Mouse (Mus musculus): ENCODE measurements around the gene Fabp3.

Fabp3 gene

GRCm38 (mm10) chr4:130327366-130327765 lies 19.0 kb downstream of the Fabp3 start:
- in situ Hi-C loops (cut with MboI): no loop called here

GRCm38 (mm10) chr4:130335867-130336266 lies 27.5 kb downstream of the Fabp3 start:
- in situ Hi-C loops (cut with MboI): no loop called here

GRCm38 (mm10) chr4:130341691-130342090 lies 33.3 kb downstream of the Fabp3 start:
- in situ Hi-C loops (cut with MboI): no loop called here

GRCm38 (mm10) chr4:130349666-130350065 lies 41.3 kb downstream of the Fabp3 start:
- in situ Hi-C loops (cut with MboI): no loop called here

GRCm38 (mm10) chr4:130350690-130351422 lies 42.5 kb downstream of the Fabp3 start:
- in situ Hi-C loops (cut with MboI): no loop called here

- in situ Hi-C loops (cut with MboI): no loop called here
Measured at GRCm38 (mm10) chr4:130352588-130352987, 44.2 kb downstream of the Fabp3 start.

- in situ Hi-C loops (cut with MboI): no loop called here
Measured at GRCm38 (mm10) chr4:130357946-130358345, 49.6 kb downstream of the Fabp3 start.

GRCm38 (mm10) chr4:130359486-130360237 lies 51.3 kb downstream of the Fabp3 start, which contains the start of the genes Zcchc17 and Snrnp40:
TSS of gene Zcchc17 (minus strand) at chr4:130359943.
TSS of gene Snrnp40 (plus strand) at chr4:130360132.
- in situ Hi-C loops (cut with MboI): no loop called here

GRCm38 (mm10) chr4:130360238-130360590 lies 51.8 kb downstream of the Fabp3 start:
- in situ Hi-C loops (cut with MboI): no loop called here

All from mature B cell (primary cell).